Mouse (Mus musculus) heart, postnatal 0 days (tissue): Measurements from ENCODE around the gene AW011738. TPM values are rescaled to one million over a fixed set of nuclear protein-coding genes. Genes with fewer than 3 reads are reported as not detected.

Experiments used
- ATAC-seq: fragments of 200-750 bp; cut with Nextera tagmentation; 2 replicates; pipeline ENCODE4 v1.8.0; 2017; ENCODE audit warnings: low read depth, moderate number of reproducible peaks, moderate library complexity; ENCODE audit not compliant: insufficient read depth
- DNase-seq: peaks from one replicate; pipeline ENCODE4 v3.0.0-alpha.2; 2016; ENCODE audit warnings: low spot score
- H3K27ac ChIP-seq: fragments of 300-500 bp; sonication (generic); 2 replicates; pipeline ENCODE4 v1.5.1; 2014; ENCODE audit warnings: low read depth, mild to moderate bottlenecking
- H3K27me3 ChIP-seq: fragments of 300-500 bp; sonication (generic); 2 replicates; pipeline ENCODE4 v1.6.1; 2014; ENCODE audit warnings: low read length, mixed read lengths; ENCODE audit not compliant: control insufficient read depth, insufficient read depth
- H3K36me3 ChIP-seq: fragments of 300-500 bp; sonication (generic); replicated peaks from 2 replicates; pipeline ENCODE4 v1.6.1; 2014; ENCODE audit warnings: low read length, mixed read lengths; ENCODE audit not compliant: control insufficient read depth, insufficient read depth
- H3K4me1 ChIP-seq: fragments of 300-500 bp; sonication (generic); 2 replicates; pipeline ENCODE4 v1.6.1; 2014; ENCODE audit warnings: antibody characterized with exemption; ENCODE audit not compliant: control insufficient read depth, insufficient read depth
- H3K4me2 ChIP-seq: fragments of 300-500 bp; sonication (generic); 2 replicates; pipeline ENCODE4 v1.6.1; 2014; ENCODE audit warnings: low read depth, mild to moderate bottlenecking, low read length, moderate library complexity
- H3K4me3 ChIP-seq: fragments of 300-500 bp; sonication (generic); 2 replicates; pipeline ENCODE4 v1.5.1; 2014; ENCODE audit warnings: low read depth, low read length
- H3K9ac ChIP-seq: fragments of 300-500 bp; sonication (generic); replicated peaks from 2 replicates; pipeline ENCODE4 v1.6.1; 2014; ENCODE audit warnings: low read depth, low read length, mixed read lengths
- H3K9me3 ChIP-seq: fragments of 300-500 bp; sonication (generic); replicated peaks from 2 replicates; pipeline ENCODE4 v1.6.1; 2016; ENCODE audit warnings: low read length; ENCODE audit not compliant: control insufficient read depth
- CTCF ChIP-seq: IDR thresholded peaks from 2 replicates; pipeline ENCODE4 v1.5.1; 2016; ENCODE audit warnings: antibody characterized with exemption, control low read depth, low read depth
- EP300 ChIP-seq: IDR thresholded peaks from 2 replicates; pipeline ENCODE4 v1.6.1; 2016; ENCODE audit warnings: antibody characterized with exemption, low read depth
- WGBS: fragments of 180-500 bp; shearing (Covaris S2); extraction: QIAGEN DNeasy Blood & Tissue Kit; methylation state at CpG from one replicate; pipeline ENCODE4 v1.1.7; 2014; 5-methylcytosine and 5-hydroxymethylcytosine counted together
- polyA plus RNA-seq: library from polyadenylated mRNA; unstranded; fragments of >200 nt; fragmentation: Nextera tagmentation; extraction: Ambion mirVana; gene quantifications from 2 replicates; pipeline ENCODE4 v1.2.1, GENCODE M21; 2015
- total RNA-seq: library from RNA; depleted of rRNA; stranded (reverse); fragments of >200 nt; gene quantifications from 2 replicates; pipeline ENCODE4 v1.2.3, GENCODE M21; 2014; ENCODE audit warnings: low replicate concordance

The AW011738 gene
- total and polyA plus RNA-seq, 2 experiments from 2014 or later: 3.4 to 6.0 TPM

DNA sequence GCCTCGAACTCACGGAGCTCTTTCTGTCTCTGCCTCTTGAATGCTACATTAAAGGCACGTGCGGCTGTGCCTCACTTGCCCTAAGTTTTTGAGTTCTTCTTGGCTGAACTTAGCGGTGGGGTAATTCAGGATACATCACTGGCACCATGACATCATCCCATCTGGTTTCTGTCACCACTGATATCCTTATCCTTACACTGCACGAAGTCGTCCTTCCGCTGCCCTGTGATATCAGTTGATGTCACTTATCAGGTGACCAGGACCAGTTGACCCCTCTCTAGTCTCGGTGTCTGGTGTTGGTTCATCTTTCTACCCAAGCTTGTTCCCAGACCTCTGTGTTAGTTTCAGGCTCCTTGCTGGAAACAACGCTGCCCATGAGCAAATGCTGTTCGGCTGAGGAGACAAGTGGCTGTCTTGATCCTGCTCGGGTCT is 626 bp upstream of the AW011738 start:
- Histone ChIP-seq H3K9ac (peak overlapping the region; percentile 84), H3K4me1 (peaks cover 19% of the 10 kb centered on the region), H3K36me3 (no peaks in the 10 kb centered on the region), H3K9me3 (no peaks in the 10 kb centered on the region), H3K4me2 (peak overlapping the region; percentile 99), H3K27ac (peak overlapping the region; percentile 89), H3K27me3 (no peaks in the 10 kb centered on the region), H3K4me3 (peak overlapping the region; percentile 83)
- DNase-seq: peak; percentile 74
- ATAC-seq: peak; percentile 9
- 11% methylated on average over 12 of the region's 12 CpGs for WGBS
- TF ChIP-seq EP300 (0 out of 2 replicates have a peak, but pooled peaks have one; percentile 72), CTCF (no peak)

DNA sequence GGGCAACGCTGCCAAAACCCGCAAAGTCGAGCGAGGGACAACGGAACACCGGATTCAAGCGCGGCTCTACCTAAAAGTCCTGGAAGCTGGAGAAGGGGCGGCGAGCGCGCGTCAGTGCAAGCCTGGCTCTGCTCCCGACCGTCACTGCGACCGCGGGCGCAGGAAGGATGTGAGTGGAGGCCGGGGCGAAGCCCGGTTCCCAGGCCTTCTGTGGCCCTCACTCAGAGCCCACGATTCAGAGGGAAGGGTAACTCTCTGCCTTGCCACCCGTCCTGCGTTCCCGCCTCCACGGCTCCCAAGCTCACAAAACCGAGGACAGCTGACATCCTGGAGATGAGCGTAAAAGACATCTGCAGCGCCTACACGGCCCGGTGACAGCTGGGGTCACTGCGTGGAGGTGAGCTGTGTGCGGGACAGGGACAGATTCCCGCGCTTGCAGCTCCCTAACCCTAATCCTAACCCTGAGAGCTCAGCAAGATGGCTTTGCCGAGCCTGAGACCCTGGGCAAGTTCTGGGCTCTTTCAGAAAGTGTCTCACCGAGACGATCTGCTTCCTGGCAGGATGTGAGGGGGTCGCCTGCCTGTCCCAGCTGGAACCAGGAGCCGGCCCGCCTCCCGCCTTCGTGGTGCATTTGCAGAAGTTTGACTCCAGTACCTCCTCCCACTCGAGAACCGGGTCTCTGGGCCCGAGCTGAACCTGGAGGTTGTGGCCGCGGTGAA is 468 bp downstream of the AW011738 start:
- Histone ChIP-seq H3K27me3 (no peaks in the 10 kb centered on the region), H3K27ac (peak overlapping the region; percentile 89), H3K9me3 (0 out of 2 replicates have a peak, but pooled peaks cover 3% of the 10 kb centered on the region), H3K4me2 (peak overlapping the region; percentile 99), H3K36me3 (no peaks in the 10 kb centered on the region; the same call in 1 of the 2 replicates), H3K4me1 (peaks cover 19% of the 10 kb centered on the region), H3K9ac (peak overlapping the region; percentile 84), H3K4me3 (peak overlapping the region; percentile 83)
- no peak for DNase-seq
- peak; percentile 40 for ATAC-seq
- 1% methylated on average over 47 of the region's 49 CpGs for WGBS
- no peak for TF ChIP-seq EP300
- no peak for TF ChIP-seq CTCF

GRCm38 (mm10) chr4:156208872-156209271 is 5.8 kb downstream of the AW011738 start:
- Histone ChIP-seq H3K27me3 (no peaks in the 10 kb centered on the region), H3K9ac (no peak overlapping the region), H3K36me3 (no peaks in the 10 kb centered on the region; the same call in 1 of the 2 replicates), H3K27ac (no peak overlapping the region), H3K4me1 (peaks cover 10% of the 10 kb centered on the region; the same call in 1 of the 2 replicates), H3K9me3 (0 out of 2 replicates have a peak, but pooled peaks cover 3% of the 10 kb centered on the region), H3K4me2 (no peak overlapping the region), H3K4me3 (no peak overlapping the region)
- WGBS: 94% methylated on average over 4 of the region's 4 CpGs
- ATAC-seq: no peak
- TF ChIP-seq EP300: no peak
- TF ChIP-seq CTCF: no peak
- DNase-seq: no peak

DNA sequence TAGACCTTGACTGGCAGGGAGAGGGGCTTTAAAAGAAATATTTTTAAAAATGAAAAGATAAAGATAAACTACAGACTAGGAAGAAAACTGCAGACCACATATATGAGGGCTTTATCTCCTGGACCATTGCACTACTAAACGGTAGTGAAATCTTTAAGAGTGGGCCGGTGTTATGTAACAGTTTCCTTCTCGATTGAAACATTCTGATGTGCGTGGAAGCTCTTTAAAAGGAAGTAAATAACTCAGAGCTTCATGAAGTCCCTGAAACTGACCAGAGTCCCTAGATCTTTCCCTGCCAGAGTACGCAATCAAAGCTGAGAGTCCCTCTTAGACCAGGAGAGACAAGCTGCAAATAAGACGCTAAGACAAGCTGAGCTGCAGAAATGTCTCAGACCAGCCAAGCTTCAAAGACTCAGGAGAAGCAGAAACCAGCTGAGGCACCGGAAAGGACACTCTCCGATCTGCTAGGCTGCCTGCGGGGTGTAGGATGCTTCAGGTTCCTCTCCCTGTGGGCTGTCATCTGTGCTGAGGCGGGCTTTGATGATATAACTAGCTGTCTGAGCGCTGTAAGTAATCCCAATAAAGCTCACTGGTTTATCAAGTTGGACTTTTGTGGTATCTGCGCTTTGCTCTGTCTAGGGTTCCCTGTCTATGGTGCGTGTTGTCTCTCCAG is 7.0 kb downstream of the AW011738 start:
- ATAC-seq: no peak
- H3K4me2 ChIP-seq: no peak overlapping the region
- no peak overlapping the region for H3K27ac ChIP-seq
- DNase-seq: no peak
- no peaks in the 10 kb centered on the region for H3K27me3 ChIP-seq
- H3K4me1 ChIP-seq: peaks cover 5% of the 10 kb centered on the region
- H3K9me3 ChIP-seq: 0 out of 2 replicates have a peak, but pooled peaks cover 3% of the 10 kb centered on the region
- no peak overlapping the region for H3K9ac ChIP-seq
- no peak overlapping the region for H3K4me3 ChIP-seq
- no peak for TF ChIP-seq CTCF
- TF ChIP-seq EP300: no peak
- 65% methylated on average over 13 of the region's 13 CpGs for WGBS
- no peaks in the 10 kb centered on the region; the same call in 1 of the 2 replicates for H3K36me3 ChIP-seq

DNA sequence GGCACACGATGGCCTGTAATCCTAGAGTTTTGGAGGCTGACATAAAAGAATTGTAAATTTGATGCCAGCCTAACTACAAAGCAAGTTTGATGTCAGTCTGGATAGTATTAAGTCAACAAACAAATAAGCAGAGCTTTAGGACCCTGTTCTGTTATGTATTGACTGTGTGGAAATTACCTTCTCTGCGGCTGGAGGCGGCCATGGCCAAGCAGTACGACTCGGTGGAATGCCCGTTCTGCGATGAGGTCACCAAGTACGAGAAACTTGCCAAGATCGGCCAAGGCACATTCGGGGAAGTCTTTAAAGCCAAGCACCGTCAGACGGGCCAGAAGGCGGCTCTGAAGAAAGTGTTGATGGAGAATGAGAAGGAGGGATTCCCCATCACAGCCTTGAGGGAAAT is 10.0 kb downstream of the AW011738 start:
- Histone ChIP-seq H3K27me3 (no peaks in the 10 kb centered on the region), H3K27ac (no peak overlapping the region), H3K9ac (no peak overlapping the region), H3K9me3 (0 out of 2 replicates have a peak, but pooled peaks cover 3% of the 10 kb centered on the region), H3K4me1 (peaks cover 13% of the 10 kb centered on the region), H3K36me3 (no peaks in the 10 kb centered on the region; the same call in 1 of the 2 replicates), H3K4me3 (no peak overlapping the region), H3K4me2 (no peak overlapping the region)
- TF ChIP-seq CTCF: no peak
- TF ChIP-seq EP300: no peak
- DNase-seq (no peak), ATAC-seq (no peak)
- WGBS: 91% methylated on average over 13 of the region's 13 CpGs
